Mouse (Mus musculus) ovary, postnatal 14 days (tissue): ENCODE results near the gene Slc47a2.

Experiments used
- DNase-seq: peaks from one replicate; pipeline ENCODE4 v3.0.0; 2022; ENCODE audit warnings: low spot score

Slc47a2 gene

GRCm38 (mm10) chr11:61342505-61343420 is at the start of gene Slc47a2:
Slc47a2 (minus strand) TSS chr11:61342860.
- no peak for DNase-seq

DNA sequence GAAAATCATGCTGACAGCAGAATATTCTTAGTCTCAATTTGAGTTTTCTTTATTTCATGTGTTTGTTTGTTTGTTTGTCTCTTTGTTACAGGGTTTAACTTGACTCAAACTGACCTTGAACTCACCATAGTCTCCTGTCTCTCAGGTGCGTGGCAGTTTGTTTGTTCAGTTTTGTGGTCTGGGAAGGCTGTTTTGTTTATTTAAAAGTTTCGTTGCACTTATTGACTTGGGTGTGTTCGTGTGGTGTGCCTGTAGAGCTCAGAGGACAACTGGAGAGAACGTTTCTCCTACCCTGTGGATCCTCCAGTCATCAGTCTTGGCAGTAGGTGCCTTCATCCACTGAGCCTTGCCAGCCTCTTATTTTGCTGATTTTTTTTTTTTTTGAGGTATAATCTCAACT is 46.3 kb upstream of the Slc47a2 start:
- no peak for DNase-seq

- DNase-seq, result no peak
Observed at GRCm38 (mm10) chr11:61388012-61388411, 45.4 kb upstream of the Slc47a2 start.

DNA sequence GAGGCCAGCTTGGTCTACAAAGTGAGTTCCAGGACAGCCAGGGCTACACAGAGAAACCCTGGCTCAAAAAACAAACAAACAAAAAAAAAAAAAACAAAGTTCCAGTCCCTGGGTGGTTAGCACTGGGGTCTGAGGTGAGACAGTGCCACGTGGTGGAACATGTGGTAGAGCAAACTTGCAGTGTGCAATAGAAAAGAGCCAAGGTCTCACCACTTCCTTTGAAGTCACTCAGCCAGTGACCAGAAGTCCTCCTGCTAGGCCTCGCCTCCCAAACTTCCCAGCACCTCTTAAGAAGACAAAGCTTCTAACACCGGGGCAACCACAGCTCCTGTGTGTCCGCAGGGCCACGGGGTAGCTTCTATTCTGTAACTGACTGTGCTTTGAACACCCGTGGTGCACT is 44.6 kb upstream of the Slc47a2 start:
- DNase-seq, result no peak

- no peak for DNase-seq
Observed at GRCm38 (mm10) chr11:61385725-61386124, 43.1 kb upstream of the Slc47a2 start.

- DNase-seq, result no peak
Observed at GRCm38 (mm10) chr11:61381272-61381671, 38.6 kb upstream of the Slc47a2 start.

DNA sequence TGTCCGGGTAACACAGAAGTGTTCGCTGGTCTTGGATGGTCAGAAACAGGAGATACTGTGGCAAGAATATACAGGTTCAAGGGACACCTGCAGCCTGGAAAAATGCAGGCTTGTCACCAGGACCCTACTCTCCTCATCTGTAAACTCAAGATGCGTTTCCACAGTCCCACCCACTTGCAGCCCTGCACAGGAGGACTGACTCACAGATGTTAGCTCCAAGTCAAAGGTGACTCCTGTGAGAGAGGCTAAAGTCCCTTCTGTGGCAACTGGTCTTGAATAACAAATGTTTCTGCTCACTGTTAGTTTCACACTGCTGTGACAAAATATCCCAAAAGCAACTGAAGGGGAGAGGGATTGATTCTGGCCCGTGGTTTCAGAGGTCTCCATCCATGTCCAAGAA is 36.0 kb upstream of the Slc47a2 start:
- no peak for DNase-seq

GRCm38 (mm10) chr11:61377881-61378613 is 35.4 kb upstream of the Slc47a2 start, which contains the start of gene Slc47a1:
Slc47a1 (minus strand) TSS chr11:61378345.
- DNase-seq, result no peak

GRCm38 (mm10) chr11:61368668-61369067 is 26.0 kb upstream of the Slc47a2 start:
- no peak for DNase-seq

DNA sequence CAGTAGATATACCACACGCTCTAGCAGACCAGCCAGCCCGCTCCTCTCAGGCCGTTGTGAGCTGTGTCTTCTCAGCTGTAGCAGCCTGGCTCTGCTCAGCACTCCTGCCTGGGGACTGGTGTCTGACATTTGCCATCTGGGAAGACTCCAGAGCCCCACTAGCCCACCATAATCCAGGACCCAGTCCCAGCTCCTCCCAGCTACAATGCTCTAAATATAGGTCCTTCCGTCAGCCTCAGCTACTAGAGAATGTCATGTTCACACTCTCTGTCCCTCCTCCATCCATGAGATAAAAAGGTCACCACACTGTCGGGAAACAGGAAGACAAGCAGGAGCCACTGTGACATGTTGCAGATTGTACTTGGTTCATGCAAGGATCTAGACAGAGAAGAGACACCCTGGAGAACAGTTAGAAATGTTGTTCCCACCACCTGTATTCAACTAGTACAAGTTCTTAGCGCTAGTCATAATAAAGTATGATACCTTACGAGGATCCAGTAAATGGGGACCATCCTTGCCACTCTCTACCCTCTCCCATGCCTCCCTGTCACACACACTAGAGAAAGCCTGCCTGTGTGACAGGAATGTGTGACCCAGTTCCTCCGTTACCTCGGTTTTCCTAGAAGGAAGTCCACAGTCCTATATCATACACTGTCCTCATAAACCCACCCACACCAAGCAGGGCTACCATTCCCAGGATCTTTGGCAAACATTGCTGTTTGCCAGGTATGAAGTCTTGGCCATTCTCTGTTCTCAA is 24.0 kb upstream of the Slc47a2 start:
- no peak for DNase-seq

- no peak for DNase-seq
Observed at GRCm38 (mm10) chr11:61365938-61366337, 23.3 kb upstream of the Slc47a2 start.

- DNase-seq, result no peak
Observed at GRCm38 (mm10) chr11:61364096-61364495, 21.4 kb upstream of the Slc47a2 start.

DNA sequence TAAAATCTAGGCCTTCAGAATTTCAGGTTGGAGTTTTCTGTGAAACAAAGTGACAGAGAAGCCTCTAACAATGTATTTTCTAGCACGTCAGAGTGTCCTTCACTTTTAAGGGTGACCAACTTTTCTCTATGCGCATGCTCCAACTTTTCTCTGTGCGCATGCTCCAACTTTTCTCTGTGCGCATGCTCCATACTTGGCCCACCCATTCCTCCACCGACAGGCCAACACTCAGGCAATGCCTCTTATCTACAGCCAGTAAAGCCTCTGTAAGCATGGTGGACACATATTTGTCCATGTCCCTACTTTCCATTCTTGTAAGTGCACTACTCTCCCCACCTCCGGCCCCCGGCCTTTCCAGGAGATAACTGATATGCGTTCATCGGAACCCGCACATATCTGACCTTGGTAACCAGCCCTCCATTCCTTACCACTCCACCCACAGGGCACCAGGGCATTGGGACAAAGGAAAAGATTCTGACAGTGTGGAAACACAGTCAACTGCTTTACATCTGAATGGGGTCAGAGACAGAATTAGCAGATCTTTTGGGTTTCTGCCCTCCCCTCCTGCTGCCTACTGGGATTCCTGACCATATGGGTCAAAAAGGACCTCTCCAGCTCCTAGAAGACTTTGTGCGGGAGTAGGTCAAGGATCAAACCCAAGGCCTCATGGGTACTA is 19.0 kb upstream of the Slc47a2 start:
- DNase-seq, result no peak

GRCm38 (mm10) chr11:61356600-61356999 is 13.9 kb upstream of the Slc47a2 start:
- DNase-seq, result no peak

- no peak for DNase-seq
Observed at GRCm38 (mm10) chr11:61356111-61356510, 13.5 kb upstream of the Slc47a2 start.

DNA sequence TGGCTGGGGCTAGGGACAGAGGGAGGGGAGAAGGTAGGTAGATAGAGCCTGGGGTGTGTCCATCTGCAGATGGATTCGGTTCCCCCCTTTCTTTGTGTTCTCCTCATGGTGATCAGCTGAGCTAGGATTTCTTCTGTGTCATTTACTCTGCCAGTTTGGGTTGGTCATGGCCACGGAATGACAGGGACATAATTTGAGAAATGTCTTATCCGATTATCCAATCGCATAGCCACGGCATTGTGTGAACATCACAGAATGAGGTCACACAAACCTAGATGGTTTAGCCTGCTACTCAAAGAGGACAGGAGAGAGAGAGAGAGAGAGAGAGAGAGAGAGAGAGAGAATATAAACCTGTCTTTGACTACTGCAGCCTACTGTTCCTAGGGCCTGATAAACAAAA is 12.7 kb upstream of the Slc47a2 start:
- no peak for DNase-seq

DNA sequence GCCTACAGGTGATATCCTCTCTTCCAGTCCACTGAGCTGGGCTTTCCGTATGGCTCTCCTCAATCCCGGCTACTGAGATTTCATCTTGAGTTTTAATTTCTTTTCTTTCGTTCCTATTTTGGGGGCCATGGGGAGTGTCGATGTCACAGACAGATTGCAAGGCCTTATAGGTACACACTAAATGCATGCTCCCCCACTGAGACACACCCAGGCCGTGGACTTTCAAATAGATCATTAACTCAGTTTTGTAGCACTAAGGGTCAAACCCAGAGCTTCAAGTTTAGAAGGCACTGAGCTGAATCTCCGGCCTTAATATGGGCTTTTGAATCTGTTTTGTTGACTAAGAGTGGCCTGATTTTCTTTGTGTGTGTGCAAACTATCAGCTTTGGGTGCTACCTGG is 11.7 kb upstream of the Slc47a2 start:
- DNase-seq, result no peak

DNA sequence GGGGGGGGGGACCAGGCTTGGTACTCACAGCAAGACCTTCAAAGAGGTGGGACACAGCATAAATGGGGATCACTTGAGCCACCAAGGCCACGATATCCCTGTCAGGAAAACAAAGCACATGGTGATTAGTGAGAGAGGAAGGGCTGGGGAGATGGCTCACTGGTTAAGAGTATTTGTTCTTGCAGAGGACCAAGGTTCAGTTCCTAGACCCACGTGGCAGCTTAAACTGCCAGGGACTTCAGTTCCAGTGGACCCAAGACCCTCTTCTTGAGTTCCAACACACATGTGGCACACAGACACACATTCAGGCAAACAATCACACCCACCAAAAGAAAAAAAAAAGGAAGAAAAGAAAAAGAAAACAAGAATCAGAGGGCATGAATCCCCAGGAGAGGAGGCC is 10.4 kb upstream of the Slc47a2 start:
- no peak for DNase-seq

DNA sequence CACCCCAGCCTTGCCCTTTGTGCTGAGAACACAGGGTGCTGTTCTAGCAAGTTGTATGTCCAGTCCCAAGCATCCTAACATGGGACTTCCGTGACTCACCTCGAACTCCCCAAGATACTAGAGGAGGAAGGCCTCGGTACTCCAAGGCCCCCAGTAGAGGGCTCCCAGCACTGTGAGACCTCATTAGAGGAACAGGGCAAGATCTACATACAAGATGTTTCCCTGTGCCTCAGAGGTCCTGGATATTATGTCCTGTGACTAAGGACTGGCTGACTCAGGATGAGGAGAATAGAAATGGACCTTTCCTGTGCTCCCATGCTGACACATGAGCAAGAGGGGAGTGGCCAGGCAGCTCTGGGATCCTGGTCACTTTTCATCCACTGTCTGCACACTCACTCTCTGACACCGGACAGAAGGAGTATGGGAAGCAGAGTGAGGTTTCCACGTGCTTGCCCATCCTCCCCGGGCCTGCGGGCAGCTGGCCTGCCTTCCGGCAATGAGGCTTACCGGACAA is 9.5 kb upstream of the Slc47a2 start:
- DNase-seq, result no peak

- DNase-seq, result peak; percentile 55
Observed at GRCm38 (mm10) chr11:61349337-61349736, 6.7 kb upstream of the Slc47a2 start.

- no peak for DNase-seq
Observed at GRCm38 (mm10) chr11:61346133-61346532, 3.5 kb upstream of the Slc47a2 start.

DNA sequence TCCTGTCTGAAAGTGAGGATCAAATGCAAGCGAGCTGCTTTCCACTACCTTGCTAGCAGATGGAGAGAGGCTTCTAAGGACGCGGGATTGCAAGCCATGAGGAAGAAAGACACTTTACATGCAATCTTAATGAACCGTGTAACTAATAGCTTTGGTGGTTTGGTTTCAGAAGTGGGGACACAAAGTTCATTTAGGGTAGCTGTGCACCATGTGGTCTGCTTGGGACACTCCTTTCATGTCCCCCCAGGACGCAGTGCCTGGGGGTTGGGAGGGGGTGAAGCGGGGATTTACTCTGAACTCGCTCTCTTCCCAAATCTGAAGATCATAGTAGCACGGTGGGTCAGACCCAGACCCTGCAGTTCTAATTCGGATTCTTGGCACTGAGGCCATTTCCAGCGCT is 689 bp downstream of the Slc47a2 start:
- DNase-seq, result no peak
